Mouse (Mus musculus) kidney, postnatal 0 days (tissue): Measurements from ENCODE around the gene Aatf. TPM values are rescaled to one million over a fixed set of nuclear protein-coding genes. Genes with fewer than 3 reads are reported as not detected.
"Not testable (repeated sequence)": the region's sequence is repeated elsewhere in the genome, so short reads cannot be mapped to it uniquely, and the experiment has no call there.

Experiments
- ATAC-seq: fragments of 200-750 bp; cut with Nextera tagmentation; replicated peaks from 2 replicates; pipeline ENCODE4 v1.8.0; 2017; ENCODE audit warnings: low read depth, moderate number of reproducible peaks, moderate TSS enrichment, moderate library complexity; ENCODE audit not compliant: low FRiP score
- DNase-seq: peaks from one replicate; pipeline ENCODE4 v3.0.0-alpha.2; 2016; ENCODE audit warnings: low spot score
- H3K27ac ChIP-seq: fragments of 300-500 bp; sonication (generic); 2 replicates; pipeline ENCODE4 v1.5.1; 2014; ENCODE audit warnings: mild to moderate bottlenecking
- H3K27me3 ChIP-seq: fragments of 300-500 bp; sonication (generic); 2 replicates; pipeline ENCODE4 v1.6.1; 2014; ENCODE audit warnings: low read length, mixed read lengths; ENCODE audit not compliant: insufficient read depth
- H3K36me3 ChIP-seq: fragments of 300-500 bp; sonication (generic); 2 replicates; pipeline ENCODE4 v1.6.1; 2014; ENCODE audit warnings: low read length, mixed read lengths; ENCODE audit not compliant: insufficient read depth
- H3K4me1 ChIP-seq: fragments of 300-500 bp; sonication (generic); replicated peaks from 2 replicates; pipeline ENCODE4 v1.6.1; 2014; ENCODE audit warnings: antibody characterized with exemption, low read length, mixed read lengths; ENCODE audit not compliant: insufficient read depth
- H3K4me2 ChIP-seq: fragments of 300-500 bp; sonication (generic); 2 replicates; pipeline ENCODE4 v1.6.1; 2014; ENCODE audit warnings: mild to moderate bottlenecking, low read length, moderate library complexity, mixed read lengths
- H3K4me3 ChIP-seq: fragments of 300-500 bp; sonication (generic); replicated peaks from 2 replicates; pipeline ENCODE4 v1.5.1; 2014; ENCODE audit warnings: low read depth, low read length
- H3K9ac ChIP-seq: fragments of 300-500 bp; sonication (generic); 2 replicates; pipeline ENCODE4 v1.6.1; 2014; ENCODE audit warnings: low read depth, low read length
- H3K9me3 ChIP-seq: fragments of 300-500 bp; sonication (generic); replicated peaks from 2 replicates; pipeline ENCODE4 v1.6.1; 2016; ENCODE audit warnings: low read length, inconsistent platforms, mixed read lengths
- CTCF ChIP-seq: IDR thresholded peaks from 2 replicates; pipeline ENCODE4 v1.5.1; 2016; ENCODE audit warnings: antibody characterized with exemption, low read depth, mild to moderate bottlenecking, moderate library complexity
- whole genome bisulfite sequencing: fragments of 180-500 bp; shearing (Covaris S2); extraction: QIAGEN DNeasy Blood & Tissue Kit; methylation state at CpG from one replicate; pipeline ENCODE4 v1.1.7; 2014; 5-methylcytosine and 5-hydroxymethylcytosine counted together
- polyA plus RNA-seq: library from polyadenylated mRNA; unstranded; fragments of >200 nt; fragmentation: Nextera tagmentation; extraction: Ambion mirVana; gene quantifications from 2 replicates; pipeline ENCODE4 v1.2.1, GENCODE M21; 2015

The Aatf gene
- polyA plus RNA-seq, 1 experiment from 2014 or later, result 40.7 TPM

GRCm38 (mm10) chr11:84410383-84410782 is 102.9 kb downstream of the Aatf start:
- Histone ChIP-seq H3K4me2 (no peak overlapping the region), H3K36me3 (no peaks in the 10 kb centered on the region), H3K9me3 (no peaks in the 10 kb centered on the region), H3K27ac (no peak overlapping the region), H3K4me1 (no peaks in the 10 kb centered on the region), H3K4me3 (no peak overlapping the region), H3K27me3 (no peaks in the 10 kb centered on the region), H3K9ac (no peak overlapping the region)
- WGBS, result 60% methylated on average over 4 of the region's 4 CpGs
- DNase-seq (no peak), ATAC-seq (no peak)
- no peak for TF ChIP-seq CTCF

GRCm38 (mm10) chr11:84406733-84407132 is 106.6 kb downstream of the Aatf start:
- Histone ChIP-seq H3K9ac (no peak overlapping the region), H3K4me3 (no peak overlapping the region), H3K9me3 (no peaks in the 10 kb centered on the region), H3K4me2 (no peak overlapping the region), H3K36me3 (no peaks in the 10 kb centered on the region), H3K4me1 (no peaks in the 10 kb centered on the region), H3K27me3 (no peaks in the 10 kb centered on the region), H3K27ac (no peak overlapping the region)
- 94% methylated on average over 4 of the region's 4 CpGs for WGBS
- no peak for DNase-seq
- ATAC-seq, result no peak
- TF ChIP-seq CTCF, result 0 out of 2 replicates have a peak, but pooled peaks have one; percentile 9

GRCm38 (mm10) chr11:84395010-84395409 is 118.3 kb downstream of the Aatf start:
- H3K27ac ChIP-seq, result no peak overlapping the region
- no peak overlapping the region for H3K4me3 ChIP-seq
- peaks cover 4% of the 10 kb centered on the region; the same call in 1 of the 2 replicates for H3K36me3 ChIP-seq
- no peak overlapping the region for H3K9ac ChIP-seq
- no peaks in the 10 kb centered on the region for H3K9me3 ChIP-seq
- DNase-seq (peak; percentile 15), ATAC-seq (no peak)
- peak; percentile 17; the same call in 1 of the 2 replicates for TF ChIP-seq CTCF
- H3K27me3 ChIP-seq, result no peaks in the 10 kb centered on the region
- 50% methylated on average over 1 of the region's 1 CpGs for WGBS
- H3K4me1 ChIP-seq, result no peaks in the 10 kb centered on the region
- no peak overlapping the region for H3K4me2 ChIP-seq

- H3K27me3 ChIP-seq, result no peaks in the 10 kb centered on the region
- no peak for ATAC-seq
- H3K27ac ChIP-seq, result no peak overlapping the region
- no peak for DNase-seq
- no peaks in the 10 kb centered on the region for H3K9me3 ChIP-seq
- no peak overlapping the region for H3K4me2 ChIP-seq
- no peak overlapping the region for H3K9ac ChIP-seq
- H3K4me3 ChIP-seq, result no peak overlapping the region
- WGBS, result 66% methylated on average over 7 of the region's 7 CpGs
- H3K36me3 ChIP-seq, result peaks cover 8% of the 10 kb centered on the region; the same call in 1 of the 2 replicates
- no peaks in the 10 kb centered on the region for H3K4me1 ChIP-seq
- TF ChIP-seq CTCF, result no peak
These were observed 119.8 kb downstream of the Aatf start for GRCm38 (mm10) chr11:84393571-84393970.

- WGBS, result 85% methylated on average over 7 of the region's 7 CpGs
- H3K9ac ChIP-seq, result not testable (repeated sequence)
These were observed 121.3 kb downstream of the Aatf start for GRCm38 (mm10) chr11:84392066-84392465.

GRCm38 (mm10) chr11:84391126-84391525 is 122.2 kb downstream of the Aatf start:
- DNase-seq, result no peak

More at GRCm38 (mm10) chr11:84392066-84392465, 121.3 kb downstream of the Aatf start:
- not testable (repeated sequence) for H3K4me2 ChIP-seq, H3K27me3 ChIP-seq, H3K4me3 ChIP-seq, ATAC-seq, H3K36me3 ChIP-seq, H3K27ac ChIP-seq, H3K4me1 ChIP-seq, H3K9me3 ChIP-seq, DNase-seq
- peak; percentile 53; the same call in 1 of the 2 replicates for TF ChIP-seq CTCF

GRCm38 (mm10) chr11:84389332-84389731 is 124.0 kb downstream of the Aatf start:
- Histone ChIP-seq H3K9ac (no peak overlapping the region), H3K4me2 (no peak overlapping the region), H3K27me3 (no peaks in the 10 kb centered on the region), H3K4me3 (no peak overlapping the region), H3K4me1 (no peaks in the 10 kb centered on the region), H3K27ac (no peak overlapping the region), H3K9me3 (no peaks in the 10 kb centered on the region), H3K36me3 (peaks cover 13% of the 10 kb centered on the region; the same call in 1 of the 2 replicates)
- TF ChIP-seq CTCF, result no peak
- ATAC-seq (no peak), DNase-seq (no peak)
- WGBS, result 68% methylated on average over 6 of the region's 6 CpGs

More at GRCm38 (mm10) chr11:84391126-84391525, 122.2 kb downstream of the Aatf start:
- TF ChIP-seq CTCF, result no peak
- Histone ChIP-seq H3K4me1 (no peaks in the 10 kb centered on the region), H3K36me3 (peaks cover 8% of the 10 kb centered on the region; the same call in 1 of the 2 replicates), H3K4me2 (no peak overlapping the region), H3K27ac (no peak overlapping the region), H3K4me3 (no peak overlapping the region), H3K27me3 (no peaks in the 10 kb centered on the region), H3K9ac (no peak overlapping the region), H3K9me3 (no peaks in the 10 kb centered on the region)
- 77% methylated on average over 8 of the region's 8 CpGs for WGBS
- no peak for ATAC-seq
